Mouse (Mus musculus): ENCODE data around the gene St5. TPM values are rescaled to one million over a fixed set of nuclear protein-coding genes. Genes with fewer than 3 reads are reported as not detected.

Gene St5
- polyA plus RNA-seq, 1 experiment from 2014 or later: 26.2 TPM

DNA sequence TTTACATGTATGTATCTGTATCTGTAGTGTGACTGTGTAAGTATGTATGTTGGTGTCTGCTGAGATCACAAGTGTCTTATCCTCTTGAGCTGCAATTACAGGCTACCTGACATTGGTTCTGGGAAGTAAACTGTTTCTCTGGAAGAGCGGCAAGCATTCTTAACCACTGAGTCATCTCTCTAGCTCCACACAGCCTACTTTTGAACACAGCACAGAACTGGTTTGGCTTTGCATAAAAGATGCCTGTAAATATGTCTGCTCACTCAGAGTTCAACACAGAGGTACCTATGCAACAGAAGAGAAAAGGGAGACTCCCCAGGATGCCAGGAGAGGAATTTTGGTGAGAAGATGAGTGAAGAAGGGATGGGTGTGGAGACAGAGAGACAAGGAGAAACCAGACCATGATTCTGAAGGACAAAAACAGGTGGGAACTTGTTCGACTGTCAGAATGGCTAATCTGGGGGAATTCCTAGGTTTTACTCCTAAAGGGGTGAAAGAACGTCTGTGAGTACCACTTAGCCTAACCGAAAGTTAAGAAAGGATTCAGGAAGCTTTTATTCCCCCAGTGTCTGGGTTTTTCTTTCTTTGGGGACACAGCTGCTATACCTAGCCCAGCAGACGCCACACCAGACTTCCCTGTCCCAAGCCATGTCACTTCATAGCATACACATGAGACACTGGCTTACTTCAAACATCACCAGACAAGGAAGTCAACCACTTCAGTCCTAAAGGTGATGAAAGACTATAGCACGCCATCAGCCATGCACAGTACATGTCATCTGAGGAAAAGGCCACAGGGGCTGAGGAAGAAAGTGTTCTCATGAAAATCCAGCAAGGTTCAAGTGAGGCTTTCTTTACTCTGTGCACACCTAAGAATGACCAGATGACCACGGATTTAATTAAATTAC is 73.3 kb downstream of the St5 start:
- no peak overlapping the region for H3K4me3 ChIP-seq
- ATAC-seq (ENCODE audit: low FRiP score, low read depth): no peak
- no peaks in the 10 kb centered on the region for H3K27me3 ChIP-seq
- WGBS: 86% methylated on average over 7 of the region's 7 CpGs
- no peaks in the 10 kb centered on the region for H3K36me3 ChIP-seq
- H3K4me2 ChIP-seq: no peak overlapping the region
- H3K9me3 ChIP-seq: no peaks in the 10 kb centered on the region
- H3K4me1 ChIP-seq (replicated peaks): no peaks in the 10 kb centered on the region
- H3K27ac ChIP-seq (replicated peaks): no peak overlapping the region
- no peak overlapping the region for H3K9ac ChIP-seq

DNA sequence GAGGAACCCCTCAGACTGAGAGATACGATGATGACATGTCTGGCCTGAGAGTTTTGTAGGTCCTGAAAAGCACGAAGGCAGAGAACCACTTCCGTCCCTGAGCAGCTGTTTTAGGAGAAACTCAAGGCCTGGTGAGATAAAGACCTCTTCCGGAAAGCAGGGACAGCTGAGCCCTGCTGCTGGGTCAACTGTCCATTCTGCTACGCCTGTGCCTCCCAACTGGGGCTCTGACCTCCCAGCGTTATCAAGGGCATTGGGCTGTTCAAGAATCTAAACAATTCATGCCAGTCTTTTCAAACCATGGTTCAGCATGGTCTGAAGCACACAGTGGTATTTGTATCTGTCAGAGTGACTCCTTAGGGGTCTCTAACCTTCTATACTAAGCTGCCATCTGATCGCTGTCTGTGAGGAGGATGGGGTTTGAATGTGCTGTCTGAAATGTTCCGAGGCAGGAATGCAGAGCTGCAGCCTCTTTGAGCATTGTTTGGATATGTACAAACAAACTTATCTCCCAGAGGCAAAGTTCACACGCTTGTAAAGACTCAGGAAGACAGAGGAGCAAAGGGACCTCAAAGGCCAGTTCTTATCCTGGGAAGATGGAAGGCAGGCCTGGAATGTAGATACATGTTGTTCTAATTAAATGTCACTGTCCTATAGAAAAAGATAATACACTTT is 74.3 kb downstream of the St5 start:
- Histone ChIP-seq H3K27ac (replicated peaks) (no peak overlapping the region), H3K4me3 (no peak overlapping the region), H3K4me2 (no peak overlapping the region), H3K9ac (no peak overlapping the region), H3K36me3 (no peaks in the 10 kb centered on the region), H3K4me1 (replicated peaks) (no peaks in the 10 kb centered on the region), H3K27me3 (no peaks in the 10 kb centered on the region), H3K9me3 (no peaks in the 10 kb centered on the region)
- WGBS: 31% methylated on average over 9 of the region's 9 CpGs
- ATAC-seq (ENCODE audit: low FRiP score, low read depth): no peak

DNA sequence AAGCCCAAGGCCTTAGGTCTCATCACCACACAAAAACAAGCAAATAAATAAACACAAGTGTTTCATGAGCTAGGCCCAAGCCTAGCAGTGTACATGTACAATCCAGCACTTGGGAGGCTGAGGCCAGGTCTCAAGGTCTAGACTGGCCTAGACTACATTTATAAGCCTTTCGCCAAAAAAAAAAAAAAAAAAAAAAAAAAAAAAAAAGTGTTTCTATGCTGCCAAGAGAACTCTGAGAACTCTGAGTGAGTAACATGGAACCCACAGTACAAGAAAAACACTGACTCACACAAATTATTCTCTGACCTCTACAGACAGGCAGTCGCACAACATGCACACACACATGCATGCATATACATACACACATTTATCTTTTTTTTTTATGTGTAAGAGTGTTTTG is 75.6 kb downstream of the St5 start:
- H3K9ac ChIP-seq: no peak overlapping the region
- H3K4me1 ChIP-seq (replicated peaks): no peaks in the 10 kb centered on the region
- no peak overlapping the region for H3K27ac ChIP-seq (replicated peaks)
- 88% methylated on average over 2 of the region's 2 CpGs for WGBS
- H3K4me2 ChIP-seq: no peak overlapping the region
- no peak overlapping the region for H3K4me3 ChIP-seq
- H3K36me3 ChIP-seq: no peaks in the 10 kb centered on the region
- no peak for ATAC-seq (ENCODE audit: low FRiP score, low read depth)
- no peaks in the 10 kb centered on the region for H3K9me3 ChIP-seq
- H3K27me3 ChIP-seq: no peaks in the 10 kb centered on the region

DNA sequence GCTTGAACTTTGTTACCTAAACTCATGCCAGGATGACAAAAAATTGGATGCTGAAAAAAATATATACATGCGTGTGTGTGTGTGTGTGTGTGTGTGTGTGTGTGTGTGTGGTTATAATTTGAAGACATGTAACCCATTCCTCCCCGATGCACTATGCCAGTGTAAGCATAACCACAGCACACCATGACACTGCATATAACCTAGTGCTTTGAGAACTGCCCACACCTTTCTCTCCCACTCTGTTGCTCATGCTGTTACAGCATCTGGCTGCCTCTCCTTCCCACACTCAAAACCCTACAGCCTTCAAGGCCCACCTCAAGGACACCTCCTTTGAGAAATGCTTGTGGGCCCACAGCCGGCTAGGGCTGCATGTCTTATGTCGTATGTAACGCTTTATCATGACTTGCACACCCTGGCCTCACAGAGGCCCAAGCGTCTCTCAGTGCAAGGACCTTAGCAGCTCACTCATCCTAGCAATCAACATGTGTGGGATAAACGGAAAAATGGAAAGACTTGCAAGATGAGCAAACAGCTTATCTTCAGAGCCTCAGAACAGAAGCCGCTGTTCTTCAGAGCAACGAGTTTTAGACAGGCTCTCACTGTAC is 81.1 kb downstream of the St5 start:
- Histone ChIP-seq H3K36me3 (no peaks in the 10 kb centered on the region), H3K27me3 (no peaks in the 10 kb centered on the region), H3K4me3 (no peak overlapping the region), H3K9me3 (no peaks in the 10 kb centered on the region), H3K4me1 (replicated peaks) (peaks cover 6% of the 10 kb centered on the region), H3K27ac (replicated peaks) (no peak overlapping the region), H3K9ac (no peak overlapping the region), H3K4me2 (no peak overlapping the region)
- WGBS: 87% methylated on average over 9 of the region's 9 CpGs
- no peak for ATAC-seq (ENCODE audit: low FRiP score, low read depth)

DNA sequence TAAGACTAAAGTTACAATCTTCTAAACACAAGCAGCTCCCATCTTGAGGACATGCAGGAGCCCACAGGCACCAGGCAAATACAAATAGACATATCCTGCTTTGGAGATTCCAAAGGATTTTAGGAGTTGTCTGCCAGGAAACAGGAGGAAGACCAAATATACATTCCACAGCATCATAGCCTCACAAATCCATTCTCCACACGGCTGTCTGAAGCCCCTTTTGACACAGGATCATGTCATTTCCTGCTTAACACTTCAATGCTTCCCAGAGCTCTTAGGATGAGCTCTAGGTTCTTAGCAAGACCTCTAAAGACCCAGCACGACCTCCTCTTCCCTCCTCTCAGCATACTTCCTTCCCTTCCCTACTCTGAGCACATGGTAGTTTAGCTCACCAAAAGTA is 82.4 kb downstream of the St5 start:
- Histone ChIP-seq H3K4me3 (no peak overlapping the region), H3K4me1 (replicated peaks) (peaks cover 19% of the 10 kb centered on the region), H3K9ac (no peak overlapping the region), H3K27ac (replicated peaks) (no peak overlapping the region), H3K9me3 (no peaks in the 10 kb centered on the region), H3K36me3 (no peaks in the 10 kb centered on the region), H3K27me3 (no peaks in the 10 kb centered on the region), H3K4me2 (no peak overlapping the region)
- 39% methylated on average over 2 of the region's 2 CpGs for WGBS
- no peak for ATAC-seq (ENCODE audit: low FRiP score, low read depth)

DNA sequence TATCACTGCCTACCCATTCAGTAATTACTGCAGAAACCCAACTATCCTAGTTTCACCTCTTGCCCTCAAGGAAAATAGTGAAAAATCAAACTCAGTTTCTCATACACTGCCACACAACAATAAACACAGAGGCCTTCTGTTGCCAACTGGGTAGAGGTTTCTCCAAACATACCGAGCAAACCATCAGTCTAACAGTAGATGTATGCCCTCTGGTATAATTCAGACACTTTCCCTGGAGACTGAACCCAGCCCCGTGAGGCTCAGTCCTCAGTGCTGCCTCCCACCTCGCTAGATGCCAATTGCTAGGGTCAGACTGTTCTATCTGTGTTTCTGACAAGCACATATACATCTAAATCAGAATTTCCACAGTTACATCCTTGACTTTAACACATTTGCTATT is 83.1 kb downstream of the St5 start:
- H3K4me3 ChIP-seq: no peak overlapping the region

DNA sequence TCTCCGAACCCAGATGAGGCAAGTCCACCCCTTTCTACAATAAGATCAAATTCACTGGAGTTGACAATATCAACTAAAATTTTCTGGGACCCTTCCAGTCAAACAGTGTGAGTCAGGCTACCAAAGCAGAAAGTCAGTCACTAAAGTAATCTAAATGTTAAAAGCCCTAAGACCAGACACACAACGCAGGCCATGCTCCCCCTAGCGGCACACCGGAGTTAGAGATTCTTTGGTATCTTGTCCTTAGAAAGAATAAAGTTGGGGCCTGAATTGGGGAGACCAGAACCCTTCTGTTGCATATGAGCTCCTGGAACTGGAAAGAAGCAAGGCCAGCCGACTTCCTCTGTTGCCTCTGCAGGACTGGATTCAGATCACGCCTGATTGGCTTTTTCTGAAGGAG is 84.7 kb downstream of the St5 start:
- no peaks in the 10 kb centered on the region for H3K27me3 ChIP-seq
- H3K4me2 ChIP-seq: no peak overlapping the region
- no peaks in the 10 kb centered on the region for H3K36me3 ChIP-seq
- peaks cover 35% of the 10 kb centered on the region for H3K4me1 ChIP-seq (replicated peaks)
- no peak overlapping the region for H3K27ac ChIP-seq (replicated peaks)
- 22% methylated on average over 6 of the region's 6 CpGs for WGBS
- no peak overlapping the region for H3K4me3 ChIP-seq
- H3K9ac ChIP-seq: no peak overlapping the region
- no peak for ATAC-seq (ENCODE audit: low FRiP score, low read depth)
- no peaks in the 10 kb centered on the region for H3K9me3 ChIP-seq

More for the DNA sequence above, 83.1 kb downstream of the St5 start:
- H3K36me3 ChIP-seq: no peaks in the 10 kb centered on the region
- peaks cover 26% of the 10 kb centered on the region for H3K4me1 ChIP-seq (replicated peaks)
- no peak overlapping the region for H3K4me2 ChIP-seq
- H3K27me3 ChIP-seq: no peaks in the 10 kb centered on the region
- no peaks in the 10 kb centered on the region for H3K9me3 ChIP-seq
- WGBS: 74% methylated on average over 3 of the region's 3 CpGs
- H3K9ac ChIP-seq: no peak overlapping the region
- no peak overlapping the region for H3K27ac ChIP-seq (replicated peaks)
- ATAC-seq (ENCODE audit: low FRiP score, low read depth): no peak

DNA sequence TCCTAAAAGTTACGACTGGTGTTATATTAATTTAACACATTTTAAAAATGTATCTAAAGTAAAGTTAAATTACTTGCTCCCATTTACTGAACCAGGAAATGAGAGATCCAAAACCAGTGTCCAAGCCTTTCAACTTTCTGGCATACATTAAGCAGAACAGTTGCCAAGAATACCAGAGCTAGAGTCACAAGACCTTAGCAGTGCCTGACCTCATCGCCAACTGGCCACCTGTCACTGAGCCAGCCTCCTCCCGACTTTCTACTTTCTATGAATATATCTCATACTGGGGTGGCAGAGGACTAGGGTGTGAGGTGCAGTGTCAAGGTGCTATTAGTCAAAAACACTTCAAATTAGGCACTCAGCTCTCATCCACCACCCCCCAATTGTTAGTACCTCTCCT is 85.6 kb downstream of the St5 start:
- no peak for ATAC-seq (ENCODE audit: low FRiP score, low read depth)
- no peaks in the 10 kb centered on the region for H3K27me3 ChIP-seq
- no peaks in the 10 kb centered on the region for H3K9me3 ChIP-seq
- no peak overlapping the region for H3K4me3 ChIP-seq
- no peak overlapping the region for H3K9ac ChIP-seq
- no peak overlapping the region for H3K4me2 ChIP-seq
- 55% methylated on average over 3 of the region's 3 CpGs for WGBS
- no peak overlapping the region for H3K27ac ChIP-seq (replicated peaks)
- H3K4me1 ChIP-seq (replicated peaks): peaks cover 40% of the 10 kb centered on the region
- no peaks in the 10 kb centered on the region for H3K36me3 ChIP-seq

DNA sequence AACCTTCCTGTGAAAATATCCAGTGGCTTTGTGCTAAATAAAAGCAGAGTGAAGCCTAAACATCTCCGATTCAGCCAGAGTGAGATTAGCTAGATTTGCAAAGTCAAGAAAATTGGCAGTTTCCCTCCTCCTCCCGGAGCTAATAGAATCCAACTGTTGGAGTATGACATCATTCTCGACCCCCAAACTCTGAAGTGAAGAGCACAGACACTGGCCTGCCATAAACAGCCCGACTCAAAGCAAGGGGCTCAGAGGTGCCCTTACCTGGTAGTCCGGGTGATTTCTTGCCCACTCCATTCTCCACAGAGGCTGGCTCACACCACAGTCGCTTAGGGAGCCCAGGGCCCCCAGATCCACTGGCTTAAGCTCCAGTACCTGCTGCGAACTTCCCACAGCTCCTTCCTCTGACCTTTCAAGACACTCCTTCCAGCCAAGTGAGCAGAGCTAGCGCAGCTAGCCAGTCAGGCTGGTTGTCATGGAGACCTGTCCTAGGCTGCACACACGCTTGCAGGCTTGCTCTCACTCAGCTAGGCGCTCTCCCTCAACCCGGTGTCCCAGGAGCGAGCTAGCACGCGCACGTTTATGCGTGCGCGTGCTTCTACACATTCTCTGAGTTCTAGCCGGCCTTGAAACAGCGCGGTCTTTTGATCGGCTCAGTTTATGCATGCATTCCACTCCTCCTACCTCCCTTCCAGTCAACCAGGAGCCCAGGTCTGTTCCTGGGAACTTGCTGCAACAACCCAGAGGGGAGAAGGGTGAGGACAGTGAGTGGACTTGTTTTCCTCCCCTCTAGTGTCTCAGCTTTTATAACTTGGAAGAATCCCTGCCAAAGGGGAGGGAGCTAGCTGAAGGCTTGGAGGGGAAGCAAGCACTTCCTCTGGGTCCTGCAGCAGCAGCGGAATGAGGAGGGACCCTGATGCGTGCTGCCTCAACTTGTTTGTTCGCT is 87.1 kb downstream of the St5 start:
- peak overlapping the region; percentile 37 for H3K4me3 ChIP-seq
- no peaks in the 10 kb centered on the region for H3K27me3 ChIP-seq
- peak overlapping the region; percentile 32 for H3K9ac ChIP-seq
- H3K4me1 ChIP-seq (replicated peaks): peaks cover 54% of the 10 kb centered on the region
- 2% methylated on average over 25 of the region's 25 CpGs for WGBS
- peak overlapping the region; percentile 79 for H3K27ac ChIP-seq (replicated peaks)
- H3K4me2 ChIP-seq: peak overlapping the region; percentile 57
- no peaks in the 10 kb centered on the region for H3K9me3 ChIP-seq
- H3K36me3 ChIP-seq: no peaks in the 10 kb centered on the region
- peak; percentile 97 for ATAC-seq (ENCODE audit: low FRiP score, low read depth)

DNA sequence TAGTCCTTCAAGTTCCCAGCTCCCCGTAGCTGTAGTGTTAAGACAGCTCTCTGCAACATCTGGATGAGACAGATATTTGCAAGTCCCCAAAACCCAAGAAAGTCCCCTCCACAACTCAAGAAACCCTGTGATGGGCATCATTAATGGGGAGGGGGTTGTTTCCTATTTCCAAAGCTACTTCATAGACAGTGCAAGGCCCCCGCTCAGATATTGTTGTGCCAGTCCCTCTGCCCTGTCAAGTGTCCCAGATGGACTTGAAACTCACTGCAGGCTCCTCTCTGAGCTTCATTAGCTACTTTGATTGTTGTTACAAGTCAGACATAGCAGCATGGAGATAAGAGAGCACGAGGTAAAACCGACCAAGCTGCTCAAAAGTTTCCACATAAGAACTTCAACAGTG is 87.8 kb downstream of the St5 start:
- H3K9ac ChIP-seq: no peak overlapping the region; the same call in 1 of the 2 replicates
- peak overlapping the region; percentile 79 for H3K27ac ChIP-seq (replicated peaks)
- H3K9me3 ChIP-seq: no peaks in the 10 kb centered on the region
- no peaks in the 10 kb centered on the region for H3K27me3 ChIP-seq
- 23% methylated on average over 4 of the region's 4 CpGs for WGBS
- no peak for ATAC-seq (ENCODE audit: low FRiP score, low read depth)
- H3K4me1 ChIP-seq (replicated peaks): peaks cover 57% of the 10 kb centered on the region
- H3K36me3 ChIP-seq: no peaks in the 10 kb centered on the region
- peak overlapping the region; percentile 57 for H3K4me2 ChIP-seq
- peak overlapping the region; percentile 37 for H3K4me3 ChIP-seq

DNA sequence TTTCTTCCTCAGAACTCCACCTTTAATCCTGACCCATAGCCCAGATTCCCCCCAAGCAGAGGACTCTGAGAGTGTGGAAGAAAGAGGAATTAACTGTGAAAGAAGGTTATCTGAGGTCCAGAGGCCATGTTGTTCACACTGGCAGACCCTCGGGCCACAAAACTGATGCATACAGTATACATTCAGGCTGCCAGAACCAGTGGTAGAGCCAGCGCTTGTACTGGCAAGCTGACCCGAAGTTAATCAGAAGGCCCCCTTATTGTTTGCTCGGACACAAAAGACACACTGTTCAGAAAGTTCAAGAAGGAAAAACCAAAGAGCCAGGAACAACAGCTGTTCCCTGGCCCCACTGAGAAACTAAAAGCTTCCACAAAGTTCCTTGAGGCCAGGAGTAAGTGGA is 88.5 kb downstream of the St5 start:
- Histone ChIP-seq H3K4me1 (replicated peaks) (peaks cover 57% of the 10 kb centered on the region), H3K4me2 (peak overlapping the region; percentile 57), H3K36me3 (no peaks in the 10 kb centered on the region), H3K4me3 (0 out of 2 replicates have a peak overlapping the region, but pooled peaks have one; percentile 13), H3K27ac (replicated peaks) (peak overlapping the region; percentile 79; the same call in 1 of the 2 replicates), H3K27me3 (no peaks in the 10 kb centered on the region), H3K9me3 (no peaks in the 10 kb centered on the region), H3K9ac (no peak overlapping the region)
- 9% methylated on average over 4 of the region's 4 CpGs for WGBS
- ATAC-seq (ENCODE audit: low FRiP score, low read depth): no peak

Measured in hindbrain, embryonic 15.5 days (tissue).